Mouse (Mus musculus) liver, embryonic 14.5 days (tissue): ENCODE results near the gene As3mt. TPM values are rescaled to one million over a fixed set of nuclear protein-coding genes. Genes with fewer than 3 reads are reported as not detected.

Experiments used
- ATAC-seq: fragments of 200-750 bp; cut with Nextera tagmentation; 2 replicates; pipeline ENCODE4 v1.8.0; 2017; ENCODE audit warnings: moderate number of reproducible peaks, mild to moderate bottlenecking, moderate library complexity; ENCODE audit not compliant: insufficient read depth
- DNase-seq, 3 experiments: peaks; one replicate each; pipeline ENCODE4 v3.0.0-alpha.2; 2012 to 2013; ENCODE audit warnings: low read depth in 3 of 3, low spot score in 3 of 3
- H3K27ac ChIP-seq: fragments of 300-500 bp; sonication (generic); 2 replicates; pipeline ENCODE4 v1.5.1; 2014; ENCODE audit warnings: moderate library complexity, mild to moderate bottlenecking, control low read depth, inconsistent platforms
- H3K27me3 ChIP-seq: fragments of 300-500 bp; sonication (generic); 2 replicates; pipeline ENCODE4 v1.6.1; 2014; ENCODE audit warnings: mild to moderate bottlenecking, low read length, moderate library complexity; ENCODE audit not compliant: control insufficient read depth, insufficient read depth
- H3K36me3 ChIP-seq: fragments of 300-500 bp; sonication (generic); replicated peaks from 2 replicates; pipeline ENCODE4 v1.6.1; 2014; ENCODE audit warnings: low read depth; ENCODE audit not compliant: control insufficient read depth, insufficient read depth
- H3K4me1 ChIP-seq, 2 experiments: fragments of 200-500 bp in 1 of 2; fragments of 300-500 bp in 1 of 2; sonication (generic) in 1 of 2; replicated peaks; 2 replicates each; pipeline ENCODE4 v1.6.1; 2012 to 2014; ENCODE audit warnings: antibody characterized with exemption in 1 of 2, inconsistent platforms in 1 of 2, low read length in 1 of 2; ENCODE audit not compliant: control insufficient read depth in 2 of 2, insufficient read depth in 2 of 2
- H3K4me2 ChIP-seq: fragments of 300-500 bp; sonication (generic); 2 replicates; pipeline ENCODE4 v1.6.1; 2014; ENCODE audit warnings: low read depth, mild to moderate bottlenecking, control low read depth, moderate library complexity
- H3K4me3 ChIP-seq, 2 experiments: fragments of 200-500 bp in 1 of 2; fragments of 300-500 bp in 1 of 2; sonication (generic) in 1 of 2; 2 replicates each; pipeline ENCODE4 v1.5.1; 2012 to 2014; ENCODE audit warnings: low read depth in 2 of 2, low read length in 2 of 2, mild to moderate bottlenecking in 2 of 2, control low read depth in 1 of 2, inconsistent platforms in 1 of 2, moderate library complexity in 1 of 2; ENCODE audit not compliant: insufficient read depth in 1 of 2
- H3K9ac ChIP-seq: fragments of 300-500 bp; sonication (generic); replicated peaks from 2 replicates; pipeline ENCODE4 v1.6.1; 2014; ENCODE audit warnings: mild to moderate bottlenecking, control low read depth, moderate library complexity
- H3K9me3 ChIP-seq: fragments of 300-500 bp; sonication (generic); 2 replicates; pipeline ENCODE4 v1.6.1; 2016; ENCODE audit warnings: low read length, mixed read lengths; ENCODE audit not compliant: control insufficient read depth
- CTCF ChIP-seq: IDR thresholded peaks from 2 replicates; pipeline ENCODE4 v1.5.1; 2016; ENCODE audit warnings: antibody characterized with exemption, low read depth, control low read depth
- EP300 ChIP-seq: IDR thresholded peaks from 2 replicates; pipeline ENCODE4 v1.6.1; 2016; ENCODE audit warnings: antibody characterized with exemption, low read depth
- WGBS: fragments of 180-500 bp; shearing (Covaris S2); extraction: QIAGEN DNeasy Blood & Tissue Kit; methylation state at CpG from one replicate; pipeline ENCODE4 v1.1.7; 2014; ENCODE audit not compliant: insufficient replicate concordance; 5-methylcytosine and 5-hydroxymethylcytosine counted together
- polyA plus RNA-seq, 2 experiments: library from polyadenylated mRNA; depleted of rRNA in 1 of 2; stranded (reverse) in 1 of 2; unstranded in 1 of 2; fragments of >200 nt; fragmentation: Nextera tagmentation in 1 of 2; extraction: Ambion mirVana in 1 of 2; gene quantifications; 2 replicates each; pipeline versions ENCODE4 v1.2.1 to v1.2.3; 2012 to 2014

The As3mt gene
- polyA plus RNA-seq, 2 experiments = 5.1 to 12.8 TPM

GRCm38 (mm10) chr19:46761971-46762290 is 54.7 kb downstream of the As3mt start:
- Histone ChIP-seq H3K36me3 (no peaks in the 10 kb centered on the region), H3K4me2 (peak overlapping the region; percentile 95), H3K4me3 (peak overlapping the region; percentile 73 to 78), H3K27ac (no peak overlapping the region), H3K4me1 (peaks cover 9 to 10% of the 10 kb centered on the region in 2 experiments), H3K9ac (peak overlapping the region; percentile 74), H3K9me3 (no peaks in the 10 kb centered on the region), H3K27me3 (peaks cover 21% of the 10 kb centered on the region)
- no peak for ATAC-seq
- DNase-seq = no peak
- TF ChIP-seq EP300 = no peak
- under 1% methylated on average over 36 of the region's 36 CpGs for WGBS

- DNase-seq (peak in 1 of 3 experiments; percentile 13), ATAC-seq (no peak)
- no peak for TF ChIP-seq EP300
- TF ChIP-seq CTCF = peak; percentile 11; the same call in 1 of the 2 replicates
- peaks cover 9 to 10% of the 10 kb centered on the region in 2 experiments for H3K4me1 ChIP-seq
- no peaks in the 10 kb centered on the region for H3K36me3 ChIP-seq
- peaks cover 21% of the 10 kb centered on the region for H3K27me3 ChIP-seq
- no peaks in the 10 kb centered on the region for H3K9me3 ChIP-seq
- no peak overlapping the region for H3K27ac ChIP-seq
- peak overlapping the region; percentile 73 to 78 for H3K4me3 ChIP-seq
- peak overlapping the region; percentile 74 for H3K9ac ChIP-seq
- H3K4me2 ChIP-seq = peak overlapping the region; percentile 95
- under 1% methylated on average over 50 of the region's 50 CpGs for WGBS
Observed at GRCm38 (mm10) chr19:46762291-46762991, 55.2 kb downstream of the As3mt start.

DNA sequence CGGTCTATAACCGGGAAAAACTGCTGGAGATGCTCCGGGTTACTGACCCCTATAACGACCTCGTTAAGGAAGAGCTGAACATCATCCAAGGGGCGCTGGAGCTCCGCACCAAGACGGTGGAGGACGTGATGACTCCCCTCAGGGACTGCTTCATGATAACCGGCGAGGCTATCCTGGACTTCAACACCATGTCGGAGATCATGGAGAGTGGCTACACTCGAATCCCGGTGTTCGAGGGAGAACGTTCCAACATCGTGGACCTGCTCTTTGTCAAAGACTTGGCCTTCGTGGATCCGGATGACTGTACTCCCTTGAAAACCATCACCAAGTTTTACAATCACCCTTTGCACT is 55.7 kb downstream of the As3mt start:
- WGBS = 2% methylated on average over 19 of the region's 19 CpGs
- H3K36me3 ChIP-seq = no peaks in the 10 kb centered on the region
- no peak for ATAC-seq

DNA sequence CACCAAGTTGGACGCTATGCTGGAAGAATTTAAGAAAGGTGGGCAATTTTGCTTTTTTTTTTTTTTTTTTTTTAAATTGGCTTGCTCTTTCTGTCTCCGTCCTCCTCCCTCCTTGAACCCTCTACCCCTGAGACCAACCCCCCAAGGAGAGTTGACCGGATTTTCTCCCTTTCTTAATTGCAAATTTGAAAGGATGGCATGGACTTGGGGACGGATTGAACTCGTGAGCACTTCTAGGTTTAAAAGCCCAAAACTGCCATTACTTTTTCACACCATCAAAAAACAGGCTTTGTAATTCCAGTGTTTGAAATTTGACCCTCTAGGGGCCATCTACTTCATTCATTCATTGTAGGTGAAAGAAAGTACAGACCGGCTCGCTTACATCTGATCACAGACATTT is 56.1 kb downstream of the As3mt start:
- DNase-seq (no peak), ATAC-seq (no peak)
- H3K4me2 ChIP-seq = peak overlapping the region; percentile 95
- no peaks in the 10 kb centered on the region for H3K36me3 ChIP-seq
- H3K27me3 ChIP-seq = peaks cover 18% of the 10 kb centered on the region
- 32% methylated on average over 7 of the region's 7 CpGs for whole genome bisulfite sequencing
- H3K27ac ChIP-seq = no peak overlapping the region
- peak overlapping the region in 1 of 2 experiments; percentile 78; a peak in 3 of 4 replicates for H3K4me3 ChIP-seq
- H3K9ac ChIP-seq = peak overlapping the region; percentile 74
- no peaks in the 10 kb centered on the region for H3K9me3 ChIP-seq
- H3K4me1 ChIP-seq = peaks cover 9 to 13% of the 10 kb centered on the region in 2 experiments
- no peak for TF ChIP-seq CTCF
- no peak for TF ChIP-seq EP300

More for the DNA sequence above, 55.7 kb downstream of the As3mt start:
- DNase-seq = peak in 1 of 3 experiments; percentile 10
- Histone ChIP-seq H3K4me2 (peak overlapping the region; percentile 95), H3K4me1 (peaks cover 9 to 13% of the 10 kb centered on the region in 2 experiments), H3K27ac (no peak overlapping the region), H3K4me3 (peak overlapping the region; percentile 73 to 78), H3K27me3 (peaks cover 21% of the 10 kb centered on the region), H3K9ac (peak overlapping the region; percentile 74), H3K9me3 (no peaks in the 10 kb centered on the region)
- TF ChIP-seq CTCF (no peak; the same call in 1 of the 2 replicates), EP300 (no peak)

DNA sequence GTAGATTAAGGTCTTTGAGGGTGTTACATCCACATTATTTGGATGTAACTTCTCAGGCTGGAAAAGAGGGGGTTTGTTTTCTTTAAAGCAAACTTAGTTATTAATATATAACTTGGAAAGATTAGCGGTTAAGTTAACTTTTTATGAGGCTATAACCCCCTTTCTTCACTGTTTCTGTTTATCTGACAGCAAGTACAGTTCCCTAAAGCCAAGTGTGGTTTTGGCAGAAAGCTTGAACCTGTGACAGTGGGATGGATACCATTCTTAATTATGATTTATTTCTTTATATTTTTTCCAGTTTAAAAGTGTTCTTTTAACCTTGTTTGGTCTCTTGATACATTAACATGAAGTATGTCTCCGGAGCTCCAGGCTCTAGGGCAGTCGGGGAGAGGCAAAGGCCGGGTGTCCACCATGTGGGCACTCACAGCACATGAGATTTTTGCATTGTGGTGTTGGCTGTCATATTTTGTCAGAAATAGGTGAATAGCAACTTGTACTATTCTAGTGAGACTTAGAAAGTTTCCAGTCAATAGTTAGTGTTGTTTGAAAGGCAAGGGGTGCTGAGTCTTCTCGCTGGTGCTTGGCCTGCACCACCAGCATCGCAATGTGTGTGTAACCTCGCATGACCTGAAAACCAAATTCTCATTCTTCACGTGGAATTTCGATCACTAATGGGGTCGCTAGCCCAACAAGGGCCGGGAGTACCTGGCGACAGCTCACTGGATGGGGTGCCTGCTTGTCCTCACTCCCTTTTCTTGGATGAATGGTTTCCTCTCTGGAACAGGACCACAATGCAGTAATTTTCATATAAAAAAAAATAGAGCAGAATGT is 56.9 kb downstream of the As3mt start:
- H3K4me2 ChIP-seq = peak overlapping the region; percentile 95
- H3K9ac ChIP-seq = no peak overlapping the region
- no peaks in the 10 kb centered on the region for H3K9me3 ChIP-seq
- ATAC-seq (no peak), DNase-seq (no peak)
- peaks cover 15% of the 10 kb centered on the region for H3K27me3 ChIP-seq
- no peak for TF ChIP-seq CTCF
- no peak for TF ChIP-seq EP300
- H3K4me3 ChIP-seq = peak overlapping the region in 1 of 2 experiments; percentile 78; a peak in 2 of 4 replicates
- no peak overlapping the region for H3K27ac ChIP-seq
- WGBS = 73% methylated on average over 12 of the region's 12 CpGs
- peaks cover 9 to 13% of the 10 kb centered on the region in 2 experiments for H3K4me1 ChIP-seq
- no peaks in the 10 kb centered on the region for H3K36me3 ChIP-seq
